Mouse (Mus musculus): ENCODE results near the gene Chst12. TPM values are rescaled to one million over a fixed set of nuclear protein-coding genes. Genes with fewer than 3 reads are reported as not detected.
"Not testable (repeated sequence)": the region's sequence is repeated elsewhere in the genome, so short reads cannot be mapped to it uniquely, and the experiment has no call there.

Gene Chst12
- polyA plus RNA-seq, 1 experiment: 281 TPM

DNA sequence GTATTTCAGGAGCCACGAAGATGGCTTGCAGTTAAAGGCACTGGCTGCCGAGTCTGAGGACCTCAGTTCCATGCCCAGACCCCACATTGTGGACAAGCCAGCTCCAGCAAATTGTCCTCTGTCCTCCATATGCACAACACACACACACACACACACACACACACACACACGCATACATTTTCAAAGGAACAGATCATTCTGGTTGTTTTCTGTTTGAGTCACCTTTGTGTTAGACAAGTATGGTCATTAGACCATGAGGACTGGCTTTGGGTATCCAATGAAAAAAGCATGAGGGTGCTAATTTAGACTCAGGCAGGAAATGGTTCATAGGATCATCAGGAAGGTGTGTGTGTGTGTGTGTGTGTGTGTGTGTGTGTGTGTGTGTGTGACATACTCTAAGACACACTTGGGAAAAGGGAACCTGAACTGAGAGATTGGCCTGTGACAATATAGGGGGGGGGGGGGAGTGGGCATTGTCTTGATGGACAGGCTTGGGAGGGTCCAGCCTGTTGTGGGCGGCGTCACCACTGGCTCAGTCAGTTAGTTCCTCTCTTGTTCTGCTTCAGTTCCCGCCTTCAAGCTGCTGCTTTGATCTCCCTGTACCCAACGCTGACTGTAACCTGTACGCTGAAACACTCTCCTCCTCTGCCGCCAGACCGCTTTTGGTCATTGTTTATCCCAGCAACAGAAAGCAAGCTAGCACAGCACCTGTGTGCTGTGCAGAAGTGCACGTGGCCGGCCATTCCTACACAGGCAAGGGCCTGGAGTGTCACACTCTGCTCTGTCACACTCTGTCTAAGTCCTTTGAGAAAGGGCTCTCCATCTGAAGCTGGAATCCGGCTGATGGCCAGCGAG is 3.1 kb upstream of the Chst12 start:
- H3K4me3 ChIP-seq (replicated peaks): peak overlapping the region; percentile 86
- peaks cover 66% of the 10 kb centered on the region for H3K4me1 ChIP-seq
- H3K36me3 ChIP-seq (replicated peaks; ENCODE audit: low read length): peaks cover 3% of the 10 kb centered on the region
- no peaks in the 10 kb centered on the region; the same call in 1 of the 2 replicates for H3K9me3 ChIP-seq
- no peaks in the 10 kb centered on the region for H3K27me3 ChIP-seq (replicated peaks)
- TF ChIP-seq FLI1 (IDR thresholded peaks at IDR 0.05; ENCODE audit: low read length): no peak
- TF ChIP-seq GATA1 (IDR thresholded peaks at IDR 0.05; ENCODE audit: borderline replicate concordance, low read length): no peak

DNA sequence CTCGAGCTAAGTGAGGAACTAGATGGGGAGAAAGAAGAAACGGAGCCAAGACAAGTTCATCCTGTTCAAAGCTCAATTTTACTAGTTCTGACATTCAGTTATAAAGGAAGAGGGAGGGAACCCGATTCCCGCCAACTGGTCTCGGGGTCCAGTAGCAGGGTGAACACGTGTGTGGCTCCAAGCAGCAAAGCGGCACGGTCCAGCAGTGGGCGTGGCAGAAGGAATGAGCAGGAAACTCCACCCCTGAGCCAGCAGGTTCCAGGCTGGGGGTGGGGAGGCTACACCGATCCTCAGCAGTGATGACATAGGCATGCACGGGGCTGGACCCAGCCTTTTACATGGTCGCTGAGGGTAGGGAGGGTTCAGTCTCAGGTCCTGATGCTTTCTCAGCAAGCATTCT is 2.4 kb upstream of the Chst12 start:
- not testable (repeated sequence) for H3K27me3 ChIP-seq (replicated peaks); H3K9me3 ChIP-seq
- Histone ChIP-seq H3K4me3 (replicated peaks) (peak overlapping the region; percentile 89), H3K36me3 (replicated peaks; ENCODE audit: low read length) (peaks cover 10% of the 10 kb centered on the region), H3K4me1 (peaks cover 73% of the 10 kb centered on the region)

DNA sequence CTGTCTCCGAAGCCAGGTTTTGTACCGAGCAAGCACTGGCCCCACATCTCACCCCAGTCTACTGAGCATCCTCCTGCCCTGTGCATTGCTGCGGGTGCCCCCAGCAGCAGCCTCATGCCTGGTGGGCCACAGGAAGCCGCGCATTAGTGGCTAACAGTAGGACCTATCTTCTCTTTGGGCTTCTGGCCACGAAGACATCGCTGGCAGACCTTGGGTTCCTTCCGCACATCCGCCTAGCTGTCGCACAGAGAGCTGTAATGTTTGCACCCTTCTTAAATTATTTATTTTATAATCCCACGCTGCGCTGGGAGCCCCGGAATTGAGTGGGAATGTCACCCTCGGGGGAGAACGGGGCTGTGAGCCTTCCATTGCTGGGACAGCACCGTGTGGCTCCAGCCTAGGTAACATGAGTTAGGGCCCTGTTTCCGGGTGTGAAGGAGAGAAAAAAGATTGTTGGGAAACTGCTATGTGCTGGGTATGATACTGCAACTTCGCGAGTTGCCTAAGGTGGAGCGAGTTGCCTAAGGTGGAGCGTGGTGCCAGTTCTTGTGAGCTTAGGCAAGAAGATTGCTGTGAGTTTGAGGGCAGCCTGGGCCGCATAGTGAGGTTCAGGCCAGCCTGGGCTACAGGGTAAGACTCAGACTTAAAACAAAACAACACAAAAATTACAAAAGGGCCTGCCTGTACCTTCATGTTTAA is 895 bp downstream of the Chst12 start:
- Histone ChIP-seq H3K9me3 (no peaks in the 10 kb centered on the region), H3K36me3 (replicated peaks; ENCODE audit: low read length) (peaks cover 29% of the 10 kb centered on the region), H3K27me3 (replicated peaks) (no peaks in the 10 kb centered on the region), H3K4me3 (replicated peaks) (peak overlapping the region; percentile 100), H3K4me1 (peaks cover 97% of the 10 kb centered on the region)
- TF ChIP-seq GATA1 (IDR thresholded peaks at IDR 0.05; ENCODE audit: borderline replicate concordance, low read length) (no peak), FLI1 (IDR thresholded peaks at IDR 0.05; ENCODE audit: low read length) (no peak)

DNA sequence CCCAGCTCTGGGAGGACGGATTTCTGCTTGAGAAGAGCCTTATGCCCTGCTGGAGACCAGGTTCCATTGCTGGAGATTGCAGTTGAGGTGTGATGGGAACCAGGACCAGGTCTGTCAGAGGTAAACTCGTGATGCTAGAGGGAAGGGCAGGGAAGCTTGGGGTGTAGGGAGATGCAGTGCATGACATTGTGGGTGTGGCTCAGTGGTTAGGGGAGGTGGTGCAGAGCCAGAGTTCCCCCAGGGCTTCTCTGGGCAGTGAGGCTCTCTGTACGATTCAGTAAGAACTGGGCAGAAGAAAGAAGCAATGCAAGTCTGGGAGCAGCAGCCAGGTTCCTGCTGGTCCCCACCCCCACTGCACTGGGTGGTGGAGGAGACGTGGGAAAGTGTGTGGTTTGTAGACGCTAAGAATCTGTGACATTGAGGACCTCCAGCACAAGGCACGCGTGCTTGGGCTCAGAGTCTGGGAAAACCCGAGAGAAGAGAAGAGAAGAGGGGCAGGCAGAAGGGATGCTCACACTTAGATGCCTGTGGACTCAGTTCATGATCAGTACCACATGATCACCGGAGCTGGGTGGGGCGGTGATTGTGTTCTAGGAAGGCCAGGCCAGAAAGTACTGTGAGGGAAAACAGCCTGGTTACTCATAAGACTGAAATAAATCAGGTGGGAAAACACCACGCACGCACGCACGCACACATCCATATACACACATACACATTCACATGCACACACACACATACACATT is 2.3 kb downstream of the Chst12 start:
- Histone ChIP-seq H3K4me3 (replicated peaks) (peak overlapping the region; percentile 100), H3K36me3 (replicated peaks; ENCODE audit: low read length) (peaks cover 41% of the 10 kb centered on the region), H3K4me1 (peaks cover 97% of the 10 kb centered on the region), H3K9me3 (no peaks in the 10 kb centered on the region), H3K27me3 (replicated peaks) (no peaks in the 10 kb centered on the region)
- no peak for TF ChIP-seq FLI1 (IDR thresholded peaks at IDR 0.05; ENCODE audit: low read length)
- no peak for TF ChIP-seq GATA1 (IDR thresholded peaks at IDR 0.05; ENCODE audit: borderline replicate concordance, low read length)

DNA sequence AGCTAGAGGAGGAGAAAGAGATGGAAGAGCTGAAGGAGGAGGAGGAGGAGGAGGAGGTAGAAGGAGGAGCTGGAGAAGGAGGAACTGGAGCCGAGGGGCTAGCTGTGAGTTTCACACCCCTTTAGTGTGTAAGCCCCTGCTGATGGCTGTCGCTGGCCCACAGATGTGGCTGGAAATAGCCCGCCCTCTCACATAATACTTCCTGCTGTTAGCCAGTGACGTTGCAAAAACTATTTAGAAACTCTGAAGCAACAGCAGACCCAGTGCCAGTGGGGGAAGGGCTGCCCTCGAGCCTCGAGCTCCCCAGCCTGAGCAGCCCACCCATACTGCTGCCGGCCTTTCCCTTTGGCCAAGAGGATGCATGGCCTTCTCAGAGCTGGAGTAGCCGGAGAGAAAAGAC is 3.3 kb downstream of the Chst12 start:
- H3K9me3 ChIP-seq: no peaks in the 10 kb centered on the region
- H3K4me3 ChIP-seq (replicated peaks): peak overlapping the region; percentile 100
- H3K36me3 ChIP-seq (replicated peaks; ENCODE audit: low read length): peaks cover 52% of the 10 kb centered on the region
- TF ChIP-seq FLI1 (IDR thresholded peaks at IDR 0.05; ENCODE audit: low read length): no peak
- no peak for TF ChIP-seq GATA1 (IDR thresholded peaks at IDR 0.05; ENCODE audit: borderline replicate concordance, low read length)
- peaks cover 97% of the 10 kb centered on the region for H3K4me1 ChIP-seq
- H3K27me3 ChIP-seq (replicated peaks): no peaks in the 10 kb centered on the region

DNA sequence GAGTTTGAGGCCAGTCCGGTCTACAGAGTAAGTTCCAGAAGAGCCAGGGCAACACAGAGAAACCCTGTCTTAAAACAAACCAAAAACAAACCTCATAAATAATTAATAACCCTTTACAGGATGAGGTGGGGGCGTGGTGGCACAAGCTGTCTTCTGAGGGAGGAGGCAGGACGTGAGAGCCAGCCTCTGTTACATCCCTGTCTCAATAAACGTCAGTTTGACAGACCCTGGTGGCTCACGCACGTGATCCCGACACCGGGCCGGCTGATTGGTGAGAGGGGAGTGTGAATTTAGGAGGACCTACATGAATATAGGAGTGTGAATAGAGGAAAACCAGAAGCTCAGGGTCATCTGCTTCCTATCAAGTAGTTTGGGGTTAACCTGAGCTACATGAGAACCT is 3.9 kb downstream of the Chst12 start:
- Histone ChIP-seq H3K4me1 (peaks cover 98% of the 10 kb centered on the region), H3K36me3 (replicated peaks; ENCODE audit: low read length) (peaks cover 57% of the 10 kb centered on the region), H3K27me3 (replicated peaks) (no peaks in the 10 kb centered on the region), H3K4me3 (replicated peaks) (peak overlapping the region; percentile 100), H3K9me3 (no peaks in the 10 kb centered on the region)
- no peak for TF ChIP-seq FLI1 (IDR thresholded peaks at IDR 0.05; ENCODE audit: low read length)

DNA sequence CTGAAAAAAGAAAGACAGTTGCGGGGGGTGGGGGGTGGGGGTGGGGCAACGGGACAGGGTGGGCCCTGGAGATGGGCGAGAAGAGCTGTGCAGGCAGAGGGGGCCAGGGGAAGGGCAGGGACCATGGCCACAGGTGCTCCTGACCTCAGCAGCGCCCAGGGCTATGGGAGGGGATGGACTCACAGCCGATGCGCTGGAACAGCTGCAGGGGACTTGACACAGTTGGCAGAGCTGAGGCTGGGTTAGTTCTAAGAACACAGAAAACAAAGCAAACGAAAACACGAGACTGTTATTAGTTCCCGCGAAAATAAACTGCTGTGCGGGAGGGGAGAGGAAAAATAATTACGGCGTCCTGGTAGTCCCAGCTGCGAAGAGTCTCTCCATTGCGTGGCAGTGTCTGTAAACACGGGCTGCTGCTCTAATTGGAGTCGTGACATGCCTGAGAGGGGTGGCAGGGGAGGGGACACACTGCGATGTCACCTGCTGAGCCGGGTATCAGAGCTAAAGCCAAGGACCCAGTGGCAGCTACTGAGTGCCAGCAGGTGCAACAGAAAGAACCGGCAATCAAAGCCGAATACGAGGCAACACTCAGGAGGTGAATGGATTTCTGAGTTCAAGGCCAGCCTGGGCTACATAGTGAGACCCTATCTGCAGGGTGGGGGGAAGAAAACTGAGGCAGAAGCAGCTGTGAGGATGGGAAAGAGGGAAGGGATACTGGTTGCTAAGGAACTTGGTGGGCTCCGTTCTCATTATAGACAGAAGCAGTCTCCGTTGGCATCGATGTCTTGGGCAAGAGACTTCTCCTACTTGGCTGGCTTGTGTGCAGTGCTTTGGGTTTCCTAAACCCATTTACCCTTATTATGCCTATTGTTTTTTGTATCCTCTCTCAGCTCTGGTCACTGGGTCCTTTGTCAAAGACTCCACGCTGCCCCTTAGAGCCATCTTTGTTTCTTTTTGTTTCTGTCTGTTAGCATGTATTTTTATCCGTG is 5.0 kb downstream of the Chst12 start:
- no peaks in the 10 kb centered on the region for H3K27me3 ChIP-seq (replicated peaks)
- H3K4me3 ChIP-seq (replicated peaks): peak overlapping the region; percentile 78
- peaks cover 64% of the 10 kb centered on the region for H3K36me3 ChIP-seq (replicated peaks; ENCODE audit: low read length)
- peaks cover 99% of the 10 kb centered on the region for H3K4me1 ChIP-seq
- no peaks in the 10 kb centered on the region for H3K9me3 ChIP-seq
- no peak for TF ChIP-seq FLI1 (IDR thresholded peaks at IDR 0.05; ENCODE audit: low read length)
- TF ChIP-seq GATA1 (IDR thresholded peaks at IDR 0.05; ENCODE audit: borderline replicate concordance, low read length): no peak

DNA sequence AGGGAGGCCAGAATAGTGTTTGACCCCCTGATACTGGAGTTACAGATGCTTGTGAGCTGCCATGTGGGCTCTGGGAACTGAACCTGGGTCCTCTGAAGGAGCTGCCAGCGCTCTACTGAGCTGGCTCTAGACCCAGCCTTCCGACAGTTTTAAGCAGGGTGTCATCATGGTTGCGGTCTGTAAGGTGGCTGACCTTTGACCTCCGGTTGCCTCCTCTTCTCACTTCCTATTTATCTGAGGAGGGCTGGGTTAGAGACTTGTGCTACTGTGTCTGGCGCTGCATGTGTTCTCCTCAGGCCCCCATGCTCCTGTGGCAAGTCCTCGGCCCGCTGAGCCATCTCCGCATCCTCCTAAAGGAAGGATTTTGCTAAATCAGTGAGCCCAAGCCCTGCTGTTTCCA is 8.6 kb downstream of the Chst12 start:
- Histone ChIP-seq H3K4me1 (peaks cover 100% of the 10 kb centered on the region), H3K4me3 (replicated peaks) (peak overlapping the region; percentile 64), H3K36me3 (replicated peaks; ENCODE audit: low read length) (peaks cover 85% of the 10 kb centered on the region), H3K27me3 (replicated peaks) (no peaks in the 10 kb centered on the region), H3K9me3 (no peaks in the 10 kb centered on the region)
- TF ChIP-seq GATA1 (IDR thresholded peaks at IDR 0.05; ENCODE audit: borderline replicate concordance, low read length) (no peak), FLI1 (IDR thresholded peaks at IDR 0.05; ENCODE audit: low read length) (no peak)

All from megakaryocyte, embryonic 14.5 days (primary cell).